Mouse (Mus musculus) G1E (cell line): ENCODE data around the gene Casp8. TPM values are rescaled to one million over a fixed set of nuclear protein-coding genes. Genes with fewer than 3 reads are reported as not detected.

Experiments
- ATAC-seq: 2 replicates; pipeline ENCODE4 v1.8.0; 2016; ENCODE audit warnings: mild to moderate bottlenecking; ENCODE audit not compliant: insufficient number of reproducible peaks, poor library complexity, low FRiP score, severe bottlenecking; ENCODE audit errors: extremely low read depth
- DNase-seq: peaks from one replicate; pipeline ENCODE4 v3.0.0; 2012; ENCODE audit warnings: low spot score
- H3K27me3 ChIP-seq: 2 replicates; pipeline ENCODE4 v1.6.1; 2012; ENCODE audit warnings: mild to moderate bottlenecking, low read length, inconsistent platforms; ENCODE audit not compliant: insufficient read depth
- H3K36me3 ChIP-seq: replicated peaks from 2 replicates; pipeline ENCODE3; 2012; ENCODE audit warnings: mild to moderate bottlenecking, inconsistent platforms
- H3K4me1 ChIP-seq: 2 replicates; pipeline ENCODE4 v1.6.1; 2012; ENCODE audit warnings: low read depth, low read length, inconsistent platforms, mixed read lengths; ENCODE audit not compliant: insufficient read depth
- H3K4me3 ChIP-seq: 2 replicates; pipeline ENCODE4 v1.5.1; 2012; ENCODE audit warnings: low read depth, mild to moderate bottlenecking, inconsistent platforms, low read length, moderate library complexity, mixed read lengths
- H3K9me3 ChIP-seq: replicated peaks from 2 replicates; pipeline ENCODE4 v1.6.1; 2012; ENCODE audit warnings: inconsistent platforms
- CTCF ChIP-seq: IDR thresholded peaks from 2 replicates; pipeline ENCODE4 v1.5.1; 2012; ENCODE audit warnings: low read depth, low read length, inconsistent platforms, mixed read lengths
- GATA1 ChIP-seq: IDR thresholded peaks from 2 replicates; pipeline ENCODE4 v1.6.1; 2012; ENCODE audit warnings: borderline replicate concordance, low read length, inconsistent platforms, mixed read lengths
- GATA2 ChIP-seq: IDR thresholded peaks from 2 replicates; pipeline ENCODE4 v1.6.1; 2012; ENCODE audit warnings: low read depth, low read length, inconsistent platforms, borderline replicate concordance
- POLR2AphosphoS5 ChIP-seq: IDR thresholded peaks from 2 replicates; pipeline ENCODE4 v1.6.1; 2012; ENCODE audit warnings: low read depth, low read length, inconsistent platforms; ENCODE audit not compliant: insufficient replicate concordance
- TAL1 ChIP-seq: conservative IDR thresholded peaks from 2 replicates; pipeline ENCODE4 v1.6.1; 2012; ENCODE audit warnings: low read depth, low read length, inconsistent platforms, mixed read lengths
- polyA plus RNA-seq: library from polyadenylated mRNA; stranded (reverse); fragments of >175 nt; gene quantifications from 2 replicates; pipeline ENCODE4 v1.2.3, GENCODE M21; 2012
- total RNA-seq, 2 experiments: library from RNA; stranded (forward) in 1 of 2; stranded (reverse) in 1 of 2; fragments of 200-1000 nt in 1 of 2; fragments of >200 nt in 1 of 2; fragmentation: Nextera tagmentation in 1 of 2; gene quantifications; 2 replicates each; pipeline ENCODE4 v1.2.3; 2014 to 2017

The Casp8 gene
- total and polyA plus RNA-seq, 3 experiments: 0.73 to 23.0 (median 10.5) TPM

DNA sequence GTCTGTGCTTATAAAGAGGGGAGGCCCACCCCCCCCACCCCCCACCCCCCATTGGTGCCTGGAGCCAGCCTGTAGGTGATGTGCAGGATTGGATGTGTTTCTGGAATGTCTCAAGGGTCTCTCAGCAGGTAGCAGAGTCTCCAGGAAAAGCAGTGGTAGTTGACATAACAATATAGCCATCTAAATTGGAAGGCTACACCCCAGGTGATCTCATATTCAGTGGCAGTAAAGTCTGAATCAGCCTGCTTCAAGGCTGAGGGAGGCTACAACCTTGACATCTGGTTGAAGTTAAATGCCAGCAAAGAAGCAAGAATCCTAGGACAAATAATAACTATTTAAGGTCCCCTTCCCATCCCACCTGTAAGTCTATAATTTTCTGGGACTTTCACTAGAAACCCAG lies 26.0 kb upstream of the Casp8 start:
- Histone ChIP-seq H3K4me1 (peaks cover 11% of the 10 kb centered on the region), H3K9me3 (no peaks in the 10 kb centered on the region), H3K27me3 (peaks cover 12% of the 10 kb centered on the region; the same call in 1 of the 2 replicates), H3K4me3 (no peak overlapping the region), H3K36me3 (no peaks in the 10 kb centered on the region)
- no peak for DNase-seq
- no peak for ATAC-seq
- TF ChIP-seq GATA2: no peak
- no peak for TF ChIP-seq CTCF
- no peak for TF ChIP-seq TAL1
- no peak for TF ChIP-seq GATA1
- no peak for TF ChIP-seq POLR2AphosphoS5

DNA sequence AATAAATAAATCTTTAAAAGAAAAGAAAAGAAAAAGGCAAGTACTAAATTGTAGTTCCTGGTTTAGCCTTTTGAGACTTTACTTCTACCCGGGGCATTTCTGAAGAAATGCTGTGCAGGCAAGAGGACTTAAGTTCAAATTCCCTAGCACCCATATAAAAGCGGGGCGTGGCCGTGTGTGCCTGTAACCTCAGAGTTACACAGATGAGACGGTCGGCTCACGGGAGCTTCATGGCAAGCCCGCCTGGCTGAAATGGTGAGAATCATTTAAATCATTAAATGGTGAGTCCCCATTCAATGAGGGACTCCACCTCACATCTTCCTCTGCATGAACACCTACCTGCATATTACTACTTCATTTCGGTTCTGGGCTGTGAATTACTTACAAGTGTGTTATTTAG lies 25.5 kb upstream of the Casp8 start:
- no peaks in the 10 kb centered on the region for H3K36me3 ChIP-seq
- no peak overlapping the region for H3K4me3 ChIP-seq
- ATAC-seq: no peak
- H3K9me3 ChIP-seq: no peaks in the 10 kb centered on the region
- peaks cover 11% of the 10 kb centered on the region for H3K4me1 ChIP-seq
- no peak for DNase-seq
- H3K27me3 ChIP-seq: peaks cover 12% of the 10 kb centered on the region; the same call in 1 of the 2 replicates
- TF ChIP-seq POLR2AphosphoS5: no peak
- TF ChIP-seq TAL1: no peak
- no peak for TF ChIP-seq CTCF
- TF ChIP-seq GATA2: no peak
- TF ChIP-seq GATA1: no peak

DNA sequence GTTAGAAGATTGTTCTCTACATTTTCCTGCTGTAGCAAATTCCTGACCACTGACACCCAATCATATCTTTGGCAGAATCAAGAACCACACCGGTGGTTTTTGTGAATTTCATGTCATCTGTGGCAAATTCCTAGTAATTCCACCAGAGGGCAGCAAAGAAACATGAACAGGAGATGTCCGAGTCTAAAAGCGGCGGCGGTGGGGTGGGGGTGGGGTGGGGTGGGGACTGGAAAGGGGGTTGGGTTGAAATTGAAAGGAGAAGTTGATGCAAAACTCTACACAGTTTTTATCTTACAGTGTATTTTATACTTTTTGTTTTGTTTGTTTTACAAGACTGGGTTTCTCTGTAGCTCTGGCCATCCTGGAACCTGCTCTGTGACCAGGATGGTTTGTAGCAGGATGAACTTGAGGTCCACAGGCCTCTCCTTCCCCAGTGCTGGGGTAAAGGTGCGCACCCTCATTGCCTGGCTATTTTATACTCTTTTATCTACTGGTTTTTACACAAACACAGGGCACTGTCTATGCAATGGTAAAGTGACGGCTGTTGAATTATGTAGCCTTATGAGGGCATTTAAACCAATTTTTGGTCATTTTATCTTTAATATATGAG lies 25.0 kb upstream of the Casp8 start:
- ATAC-seq: no peak

DNA sequence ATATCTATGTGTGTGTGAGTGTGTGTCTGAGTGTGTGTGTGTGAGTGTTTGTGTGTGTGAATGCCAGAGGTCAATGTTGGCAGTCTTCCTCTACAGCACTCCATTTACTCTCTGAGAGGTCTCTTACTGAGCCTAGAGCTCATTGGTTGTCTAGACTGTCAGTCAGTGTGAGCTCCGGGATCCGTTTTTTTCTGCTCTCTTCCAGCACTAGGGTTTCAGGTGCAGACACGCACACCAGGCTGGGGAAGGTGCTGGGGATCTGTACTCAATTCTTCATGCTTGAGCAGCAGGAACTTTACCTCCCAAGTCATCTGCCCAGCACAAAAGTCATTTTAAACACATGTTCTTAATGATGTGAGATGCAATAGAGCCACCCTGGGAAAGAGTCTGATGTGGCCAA lies 23.1 kb upstream of the Casp8 start:
- peaks cover 11% of the 10 kb centered on the region for H3K4me1 ChIP-seq
- H3K9me3 ChIP-seq: no peaks in the 10 kb centered on the region
- peak overlapping the region; percentile 2; the same call in 1 of the 2 replicates for H3K4me3 ChIP-seq
- no peak for ATAC-seq
- H3K36me3 ChIP-seq: no peaks in the 10 kb centered on the region
- TF ChIP-seq TAL1 (no peak), CTCF (no peak), POLR2AphosphoS5 (no peak), GATA2 (no peak), GATA1 (no peak)
- peaks cover 7% of the 10 kb centered on the region; the same call in 1 of the 2 replicates for H3K27me3 ChIP-seq
- no peak for DNase-seq

More for the DNA sequence above, 25.0 kb upstream of the Casp8 start:
- Histone ChIP-seq H3K4me1 (peaks cover 11% of the 10 kb centered on the region), H3K4me3 (no peak overlapping the region), H3K9me3 (no peaks in the 10 kb centered on the region), H3K27me3 (peaks cover 12% of the 10 kb centered on the region; the same call in 1 of the 2 replicates), H3K36me3 (no peaks in the 10 kb centered on the region)
- TF ChIP-seq GATA1: no peak
- peak; percentile 32 for TF ChIP-seq CTCF
- DNase-seq: peak; percentile 58

DNA sequence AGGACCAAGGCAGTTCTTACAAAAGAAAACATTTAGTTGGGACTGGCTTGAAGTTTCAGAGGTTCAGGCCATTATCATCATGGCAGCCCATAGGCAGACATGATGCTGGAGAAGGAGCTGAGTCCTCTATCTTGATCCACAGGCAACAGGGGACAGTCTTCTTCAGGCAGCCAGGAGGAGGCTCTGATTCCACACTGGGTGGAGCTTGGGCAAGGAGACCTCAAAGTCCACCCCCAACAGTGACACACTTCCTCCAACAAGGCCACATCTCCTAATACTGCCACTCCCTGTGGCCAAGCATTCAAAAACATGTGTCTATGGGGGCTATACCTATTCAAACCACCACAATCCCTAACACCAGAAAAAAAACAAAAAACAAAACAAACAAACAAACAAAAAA lies 21.9 kb upstream of the Casp8 start:
- Histone ChIP-seq H3K4me1 (peaks cover 11% of the 10 kb centered on the region), H3K4me3 (no peak overlapping the region), H3K27me3 (peaks cover 4% of the 10 kb centered on the region; the same call in 1 of the 2 replicates), H3K36me3 (no peaks in the 10 kb centered on the region), H3K9me3 (no peaks in the 10 kb centered on the region)
- DNase-seq (no peak), ATAC-seq (no peak)
- no peak for TF ChIP-seq CTCF
- no peak for TF ChIP-seq POLR2AphosphoS5
- TF ChIP-seq TAL1: no peak
- TF ChIP-seq GATA1: no peak
- TF ChIP-seq GATA2: no peak

DNA sequence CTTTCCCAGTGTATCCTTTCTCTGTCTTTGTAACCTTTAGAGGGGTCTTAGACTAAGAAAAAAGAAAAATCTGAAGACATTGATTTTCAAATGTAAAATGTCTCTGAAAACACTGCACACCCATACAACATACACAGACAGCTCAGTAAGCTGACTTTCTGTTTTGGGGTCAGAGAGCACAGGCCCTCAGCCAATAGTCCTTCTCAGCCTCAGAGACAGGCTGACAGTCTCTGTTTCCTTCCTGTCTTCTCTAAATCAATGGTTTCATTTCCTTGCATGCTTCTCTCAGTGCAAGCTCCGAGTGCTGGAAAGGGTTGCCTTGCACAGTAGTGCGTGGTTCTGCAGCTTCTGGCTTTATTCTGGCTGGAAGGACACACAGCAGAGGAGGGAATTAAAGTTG lies 21.3 kb upstream of the Casp8 start:
- Histone ChIP-seq H3K36me3 (no peaks in the 10 kb centered on the region), H3K27me3 (no peaks in the 10 kb centered on the region; the same call in 1 of the 2 replicates), H3K4me1 (peaks cover 11% of the 10 kb centered on the region), H3K9me3 (no peaks in the 10 kb centered on the region), H3K4me3 (no peak overlapping the region)
- ATAC-seq (no peak), DNase-seq (no peak)
- TF ChIP-seq TAL1: no peak
- TF ChIP-seq GATA2: no peak
- TF ChIP-seq GATA1: no peak
- no peak for TF ChIP-seq POLR2AphosphoS5
- no peak for TF ChIP-seq CTCF

DNA sequence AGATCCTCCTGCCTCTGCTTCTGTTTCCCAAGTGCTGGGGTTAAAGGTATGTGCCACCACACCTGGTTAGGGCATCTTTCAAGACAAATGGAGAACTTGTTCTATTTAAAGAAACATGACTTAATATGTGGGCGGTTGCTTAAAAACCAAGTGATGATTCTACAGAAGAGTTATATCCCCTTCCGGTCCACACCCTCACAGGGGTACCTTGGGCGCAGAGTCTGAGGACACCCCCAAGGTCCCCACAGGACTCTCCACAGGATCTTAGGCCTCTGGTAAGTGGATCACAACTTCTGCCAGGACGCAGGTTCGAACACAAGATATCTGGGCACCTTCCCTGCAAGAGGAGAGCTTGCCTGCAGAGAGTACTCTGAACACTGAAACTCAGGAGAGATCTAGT lies 19.8 kb upstream of the Casp8 start:
- Histone ChIP-seq H3K36me3 (no peaks in the 10 kb centered on the region), H3K4me1 (peaks cover 6% of the 10 kb centered on the region), H3K27me3 (peaks cover 3% of the 10 kb centered on the region), H3K9me3 (no peaks in the 10 kb centered on the region), H3K4me3 (no peak overlapping the region)
- ATAC-seq: no peak
- no peak for TF ChIP-seq TAL1
- no peak for TF ChIP-seq POLR2AphosphoS5
- TF ChIP-seq CTCF: no peak
- no peak for TF ChIP-seq GATA1
- no peak for TF ChIP-seq GATA2
- no peak for DNase-seq
